In the genomic region with DNA sequence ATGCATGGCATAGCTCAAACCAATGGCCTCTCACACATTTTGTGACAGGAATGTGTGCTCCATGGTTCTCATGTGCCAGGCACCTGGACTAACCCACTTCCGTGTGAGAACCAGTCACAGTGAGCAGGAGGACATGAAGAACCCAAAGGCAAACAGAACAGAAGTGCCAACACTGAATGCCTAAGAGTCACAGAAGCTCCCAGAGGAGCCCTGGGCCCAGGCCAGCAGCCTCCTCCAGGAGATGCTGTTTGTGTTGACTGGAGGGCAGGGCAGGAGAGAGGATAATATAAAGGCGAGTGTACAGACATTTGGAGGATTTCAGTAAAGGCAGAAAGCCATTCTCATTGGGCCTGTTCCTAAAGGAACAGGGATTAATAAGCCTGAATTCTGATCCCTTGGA, we compare ENCODE assay signal across 34 mouse cellular contexts. TPM values are rescaled to one million over a fixed set of nuclear protein-coding genes. Genes with fewer than 3 reads are reported as not detected.
DNase-seq lines count a peak whose midpoint lies in the region; TF ChIP-seq lines count a peak whose summit lies in the region.
"Had no signal": no experiment of that assay in that cellular context is flagged by ENCODE, and none has a peak within 500 bp of the region (broad histone marks: within the 10 kb centered on the region; RNA-seq: fewer than 3 reads in every experiment).

No protein-coding gene starts in this region.

- no peaks in the 10 kb centered on the region for H3K36me3 ChIP-seq in forebrain, embryonic 10.5 days (replicated peaks)
- H3K36me3 ChIP-seq: forebrain, embryonic 12.5 days; heart, embryonic 12.5 days had no signal

- no peaks in the 10 kb centered on the region for H3K27me3 ChIP-seq in forebrain, embryonic 10.5 days (ENCODE audit: poor library complexity, severe bottlenecking)
- H3K27me3 ChIP-seq: forebrain, embryonic 12.5 days; heart, embryonic 12.5 days; hindbrain, embryonic 13.5 days had no signal

- H3K9me3 ChIP-seq in forebrain, embryonic 10.5 days: peaks cover 9% of the 10 kb centered on the region
- H3K9me3 ChIP-seq: heart, embryonic 12.5 days had no signal

- TF ChIP-seq CTCF in left cerebral cortex, adult 2 months (IDR thresholded peaks at IDR 0.05): no peak

- no peaks in the 10 kb centered on the region for H3K4me1 ChIP-seq in forebrain, embryonic 10.5 days
- H3K4me1 ChIP-seq: forebrain, embryonic 12.5 days; heart, embryonic 12.5 days had no signal

- peak; percentile 19 for DNase-seq in left cerebral cortex, postnatal 4 days
- DNase-seq in left cerebral cortex, adult 2 months (ENCODE audit: extremely low spot score in 1 of 2, low spot score in 2 of 2): no peak
- DNase-seq in cerebellum, adult 8-10 months: peak; percentile 76
- peak; percentile 86 to 90 for DNase-seq in cerebellum, postnatal 25 days
- no peak for DNase-seq in right cerebral cortex, postnatal 4 days
- no peak for DNase-seq in retina, postnatal 1 day
- no peak for DNase-seq in forebrain, embryonic 10.5 days (ENCODE audit: extremely low spot score, low spot score)
- DNase-seq: adrenal gland, adult 8-10 months; forebrain, postnatal 0 days; gastrocnemius, postnatal 25 days; heart, adult 18-20 months; heart, postnatal 4 days; kidney, adult 9 months; kidney, postnatal 10 days; layer of hippocampus, postnatal 36 days; liver; lung, adult 2 months; lung, postnatal 10 days; midbrain, embryonic 14.5 days; right cerebral cortex, postnatal 25 days; spleen, adult 18-20 months; thymus, adult 18-20 months; thymus, postnatal 36 days had no signal

- intact Hi-C loops in left cerebral cortex, postnatal 4 days (cut with DNase I): no loop called here
- intact Hi-C loops in left cerebral cortex, adult 2 months (cut with DNase I): no loop called here

- H3K4me3 ChIP-seq in left cerebral cortex, adult 2 months: no peak overlapping the region
- H3K4me3 ChIP-seq in forebrain, embryonic 10.5 days: no peak overlapping the region
- H3K4me3 ChIP-seq: erythroblast, embryonic 14.5 days; forebrain, embryonic 12.5 days; heart, embryonic 12.5 days; hindbrain, embryonic 13.5 days had no signal

- 82% methylated on average over 2 of the region's 2 CpGs for WGBS in forebrain, embryonic 10.5 days

- no peak overlapping the region for H3K27ac ChIP-seq in left cerebral cortex, adult 2 months
- no peak overlapping the region for H3K27ac ChIP-seq in forebrain, embryonic 10.5 days
- H3K27ac ChIP-seq: forebrain, embryonic 12.5 days; hindbrain, embryonic 13.5 days; liver, embryonic 14.5 days; macrophage; stomach, postnatal 0 days had no signal

RNA-seq across cellular contexts. Expression of a gene that starts 25.0 kb away (rescaled TPM):
- total RNA-seq in left cerebral cortex, postnatal 4 days (2021): 100 to 1,000 TPM; 526 to 550 TPM
- 1,000 to 10,000 TPM; 3,053 to 3,248 TPM for total RNA-seq in left cerebral cortex, adult 2 months (2021)
- polyA plus RNA-seq in forebrain, embryonic 10.5 days (2016; fragmentation: Nextera tagmentation; extraction: Ambion mirVana): 3.6 and 4.7 TPM in 2 replicates
- total RNA-seq: common myeloid progenitor, adult 5-6 weeks; megakaryocyte-erythroid progenitor cell, adult 5-6 weeks; MEL; monocyte, adult 5-6 weeks had no signal
- polyA plus RNA-seq: macrophage had no signal

Comparison
In these comparisons a context has a peak if more than half of its experiments do, and no peak if none do; other contexts are left out.
1. DNase-seq: peak in left cerebral cortex, postnatal 4 days (single experiment), cerebellum, adult 8-10 months (single experiment) and cerebellum, postnatal 25 days (2 of 2); none in left cerebral cortex, adult 2 months (0 of 2), right cerebral cortex, postnatal 4 days (single experiment), retina, postnatal 1 day (single experiment) and forebrain, embryonic 10.5 days (single experiment).
2. RNA of a gene that starts 25.0 kb away (total RNA-seq): 3,053 to 3,248 TPM in left cerebral cortex, adult 2 months; 526 to 550 TPM in left cerebral cortex, postnatal 4 days; every median in the first group is over 4 times any median in the second.